Mouse (Mus musculus) left cerebral cortex, postnatal 36 days (tissue): ENCODE measurements around the gene Scgb2b26. TPM values are rescaled to one million over a fixed set of nuclear protein-coding genes. Genes with fewer than 3 reads are reported as not detected.
"Not testable (repeated sequence)": the region's sequence is repeated elsewhere in the genome, so short reads cannot be mapped to it uniquely, and the experiment has no call there.

Experiments
- DNase-seq, 2 experiments: peaks; one replicate each; pipeline ENCODE4 v3.0.0; 2021 to 2022; ENCODE audit warnings: low spot score in 2 of 2, mixed read lengths in 1 of 2
- intact Hi-C: fragments of 180-260 bp; cut with DNase I; formaldehyde crosslinking; loops from one replicate; pipeline ENCODE4 v1.15.1; 2025
- total RNA-seq, 2 experiments: library from RNA; stranded (reverse); gene quantifications; 2 replicates each; pipeline ENCODE4 v1.2.3; 2021

Gene Scgb2b26
- not detected for total RNA-seq

GRCm38 (mm10) chr7:33944940-33945339 is at the start of gene Scgb2b26:
TSS of gene Scgb2b26 (minus strand) at chr7:33945040.
- DNase-seq: no peak
- intact Hi-C loops: no loop called here

- intact Hi-C loops, DNase-seq: not testable (repeated sequence)
Measured at GRCm38 (mm10) chr7:33982281-33982680, 37.4 kb upstream of the Scgb2b26 start.

- DNase-seq: no peak
- intact Hi-C loops: no loop called here
Measured at GRCm38 (mm10) chr7:33902982-33903381, 41.9 kb downstream of the Scgb2b26 start.

- intact Hi-C loops: no loop called here
- no peak for DNase-seq
Measured at GRCm38 (mm10) chr7:33900803-33901202, 44.0 kb downstream of the Scgb2b26 start.

- DNase-seq: no peak
- intact Hi-C loops: no loop called here
Measured at GRCm38 (mm10) chr7:33900007-33900406, 44.8 kb downstream of the Scgb2b26 start.

Other genes starting within 250 kb of the Scgb2b26 start
- not detected for gene Scgb2b24, start 205.7 kb downstream of the Scgb2b26 start, total RNA-seq
- gene Scgb1b24, start 201.2 kb downstream of the Scgb2b26 start, total RNA-seq: not detected
- not detected for gene Scgb2b27, start 68.9 kb upstream of the Scgb2b26 start, total RNA-seq
- not detected for gene Scgb1b27, start 76.4 kb upstream of the Scgb2b26 start, total RNA-seq
- gene Scgb1b30, start 150.4 kb upstream of the Scgb2b26 start, total RNA-seq: not detected
- gene Wtip, start 188.2 kb upstream of the Scgb2b26 start, total RNA-seq: 10 to 100 TPM; 11.6 to 12.3 TPM
- 10 to 100 TPM; 88.9 to 89.2 TPM for gene Uba2, start 224.6 kb upstream of the Scgb2b26 start, total RNA-seq